Mouse (Mus musculus): ENCODE data around the gene Izumo1.

Izumo1 gene

GRCm38 (mm10) chr7:45621443-45621842 lies at the start of gene Izumo1:
Gene Izumo1, plus strand, starts transcription at chr7:45621811.
- in situ Hi-C loops (cut with MboI, MseI): no loop called here

GRCm38 (mm10) chr7:45571966-45572365 lies 49.6 kb upstream of the Izumo1 start:
- in situ Hi-C loops (cut with MboI, MseI): no loop called here

- in situ Hi-C loops (cut with MboI, MseI): no loop called here
Observed at GRCm38 (mm10) chr7:45573954-45574353, 47.7 kb upstream of the Izumo1 start.

- in situ Hi-C loops (cut with MboI, MseI): no loop called here
Observed at GRCm38 (mm10) chr7:45574472-45575379, 46.9 kb upstream of the Izumo1 start.

DNA sequence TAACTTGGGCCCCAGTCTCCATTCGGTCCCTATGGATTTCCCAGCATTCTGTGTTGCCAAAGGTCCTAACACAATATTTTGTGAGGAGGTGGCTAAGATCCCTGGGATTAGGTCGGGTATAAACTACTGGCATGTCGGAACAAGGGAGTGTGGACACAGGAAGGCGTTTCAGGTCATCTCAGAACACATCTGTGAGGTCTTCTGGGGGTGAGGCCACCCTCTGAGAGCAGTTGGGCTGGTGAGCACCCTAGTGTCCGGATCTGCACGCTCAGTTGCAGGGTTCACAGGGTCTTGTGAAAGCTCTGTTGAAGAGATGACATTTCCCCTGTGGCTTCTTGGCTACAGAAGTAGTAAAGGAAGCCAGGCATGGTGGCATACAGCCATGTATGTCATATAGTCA lies 35.7 kb upstream of the Izumo1 start:
- in situ Hi-C loops (cut with MboI, MseI): no loop called here

GRCm38 (mm10) chr7:45587631-45588592 lies 33.7 kb upstream of the Izumo1 start:
- in situ Hi-C loops (cut with MboI, MseI): no loop called here

GRCm38 (mm10) chr7:45589173-45589572 lies 32.4 kb upstream of the Izumo1 start:
- in situ Hi-C loops (cut with MboI, MseI): no loop called here

- in situ Hi-C loops (cut with MboI, MseI): loop anchor here (5.0 to 10.0 kb wide), 2 partner anchors 38 to 1205 kb away; partner anchors contain the start of genes Gtf2h1, Hps5 and Hsd17b14
Observed at GRCm38 (mm10) chr7:45589898-45590297, 31.7 kb upstream of the Izumo1 start.

DNA sequence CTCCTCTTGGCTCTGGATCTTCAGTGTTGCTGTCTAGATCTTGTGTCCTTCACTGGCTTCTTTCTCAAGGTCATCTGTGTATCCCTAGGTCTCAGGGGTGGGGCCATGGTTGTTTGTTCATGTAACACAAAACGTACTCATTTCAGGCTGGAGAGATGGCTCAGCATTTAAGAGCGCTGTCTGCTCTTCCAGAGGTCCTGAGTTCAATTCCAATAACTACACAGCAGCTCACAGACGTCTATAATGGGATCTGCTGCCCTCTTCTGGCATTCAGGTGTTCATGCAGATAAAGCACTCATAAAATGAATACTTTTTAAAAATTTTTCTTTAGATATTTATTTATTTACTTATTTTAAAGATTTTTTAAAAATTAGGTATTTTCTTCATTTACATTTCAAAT lies 30.7 kb upstream of the Izumo1 start:
- in situ Hi-C loops (cut with MboI, MseI): loop anchor here (5.0 to 10.0 kb wide), 2 partner anchors 39 to 1204 kb away; partner anchors contain the start of genes Gtf2h1, Hps5 and Hsd17b14

DNA sequence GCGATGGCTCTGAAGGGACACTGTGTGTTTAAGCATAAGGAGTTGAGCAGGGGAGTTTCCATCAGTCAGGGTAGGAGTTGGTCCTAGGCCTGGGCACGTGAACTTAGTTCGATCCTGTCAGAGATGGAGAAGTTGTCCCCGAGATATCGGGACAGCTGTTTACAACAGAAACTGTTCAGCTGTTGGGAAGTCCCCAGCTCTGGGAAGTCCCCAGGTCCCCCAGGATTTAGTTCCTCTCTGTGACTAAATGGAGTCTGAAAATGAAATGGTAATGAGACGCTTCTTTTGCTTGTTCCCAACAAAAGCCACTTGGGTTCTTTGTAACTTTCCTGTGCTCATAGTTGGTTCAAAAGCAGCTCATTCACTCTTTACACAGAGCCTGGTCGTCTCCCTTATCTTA lies 29.7 kb upstream of the Izumo1 start:
- in situ Hi-C loops (cut with MboI, MseI): loop anchor here (5.0 to 10.0 kb wide), 2 partner anchors 40 to 1203 kb away; partner anchors contain the start of genes Gtf2h1, Hps5 and Hsd17b14

- in situ Hi-C loops (cut with MboI, MseI): loop anchor here (5.0 to 10.0 kb wide), 2 partner anchors 41 to 1202 kb away; partner anchors contain the start of genes Gtf2h1, Hps5 and Hsd17b14
Observed at GRCm38 (mm10) chr7:45593118-45593815, 28.3 kb upstream of the Izumo1 start.

- in situ Hi-C loops (cut with MboI, MseI): loop anchor here (10.0 kb wide), 1 partner anchor 1200 kb away; the partner anchor contains the start of genes Gtf2h1 and Hps5
Observed at GRCm38 (mm10) chr7:45595176-45595575, 26.4 kb upstream of the Izumo1 start.

DNA sequence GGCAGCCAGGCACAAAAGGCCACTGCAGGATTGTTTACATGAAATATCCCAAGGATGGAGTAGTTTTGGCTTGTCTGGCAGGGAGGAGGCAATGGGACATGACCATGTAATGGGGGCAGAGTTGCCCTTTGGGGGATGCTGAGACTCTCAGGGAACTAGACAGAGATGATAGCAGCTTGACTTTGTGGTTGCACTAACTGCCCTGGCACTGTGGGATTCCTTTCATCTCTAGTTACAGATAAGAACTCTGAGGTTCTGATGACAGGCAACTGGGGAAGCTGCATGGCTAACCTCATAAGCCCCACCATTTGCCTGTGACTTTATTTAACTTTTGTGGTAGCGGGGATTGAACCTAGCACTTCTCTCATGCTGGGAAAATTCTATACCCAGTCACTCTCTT lies 25.5 kb upstream of the Izumo1 start:
- in situ Hi-C loops (cut with MboI, MseI): loop anchor here (10.0 kb wide), 1 partner anchor 1199 kb away; the partner anchor contains the start of genes Gtf2h1 and Hps5

DNA sequence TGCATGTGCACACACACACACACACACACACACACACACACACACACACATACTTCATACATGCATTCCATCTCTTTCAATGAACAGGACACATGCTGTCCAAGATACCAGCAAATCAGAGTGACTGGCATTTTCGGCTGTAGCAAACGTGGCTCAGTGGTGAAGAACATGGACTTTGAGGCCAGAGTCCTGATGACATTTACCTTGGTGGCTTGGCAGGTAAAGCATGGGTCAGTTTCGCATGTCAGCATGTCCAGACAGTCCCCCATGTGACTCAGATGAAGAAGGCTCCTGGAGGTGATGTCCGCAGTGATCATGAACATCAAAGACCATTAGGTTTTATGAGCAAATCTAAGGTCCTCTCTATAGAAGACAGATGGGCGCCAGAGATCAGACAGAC lies 24.6 kb upstream of the Izumo1 start:
- in situ Hi-C loops (cut with MboI, MseI): loop anchor here (10.0 kb wide), 1 partner anchor 1198 kb away; the partner anchor contains the start of genes Gtf2h1 and Hps5

GRCm38 (mm10) chr7:45597527-45597926 lies 24.1 kb upstream of the Izumo1 start:
- in situ Hi-C loops (cut with MboI, MseI): loop anchor here (10.0 kb wide), 1 partner anchor 1197 kb away; the partner anchor contains the start of genes Gtf2h1 and Hps5

GRCm38 (mm10) chr7:45598960-45599879 lies 22.4 kb upstream of the Izumo1 start:
- in situ Hi-C loops (cut with MboI, MseI): loop anchor here (10.0 kb wide), 1 partner anchor 1196 kb away; the partner anchor contains the start of genes Gtf2h1 and Hps5

DNA sequence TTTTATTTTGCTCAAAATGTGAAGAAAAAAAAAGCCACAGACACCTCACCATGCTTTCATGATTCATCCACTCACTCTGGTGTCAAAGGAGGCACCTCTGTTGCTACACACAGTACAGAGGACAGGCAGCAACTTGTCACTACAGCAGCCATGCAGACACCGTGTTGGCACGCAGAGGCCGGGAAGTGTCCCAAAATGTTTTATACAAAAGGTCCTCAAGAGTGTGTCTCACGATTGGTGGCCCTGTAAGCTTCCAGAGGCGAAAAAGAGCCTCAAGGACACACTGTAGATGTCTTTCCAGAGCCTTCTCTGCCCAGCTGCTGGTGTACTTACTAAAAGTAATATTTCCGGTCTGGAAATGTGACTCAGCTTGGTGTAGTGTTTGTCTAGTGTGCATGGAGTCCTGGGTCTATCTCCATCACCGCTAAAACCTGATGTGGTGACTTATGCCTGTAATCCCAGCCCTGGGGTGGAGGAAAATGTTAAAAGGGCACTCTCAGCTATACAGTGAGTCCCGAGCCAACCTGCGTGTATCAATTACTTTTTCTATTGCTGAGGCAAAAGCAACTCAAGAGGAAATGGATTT lies 15.8 kb upstream of the Izumo1 start:
- in situ Hi-C loops (cut with MboI, MseI): no loop called here

GRCm38 (mm10) chr7:45609511-45609910 lies 12.1 kb upstream of the Izumo1 start:
- in situ Hi-C loops (cut with MboI, MseI): no loop called here

- in situ Hi-C loops (cut with MboI, MseI): no loop called here
Observed at GRCm38 (mm10) chr7:45616277-45616676, 5.3 kb upstream of the Izumo1 start.

All from T-helper 2 cell (primary cell).